Mouse (Mus musculus): Measurements from ENCODE around the gene Esr1. TPM values are rescaled to one million over a fixed set of nuclear protein-coding genes. Genes with fewer than 3 reads are reported as not detected.

Esr1 gene
- polyA plus RNA-seq, 1 experiment, result 0.90 TPM

DNA sequence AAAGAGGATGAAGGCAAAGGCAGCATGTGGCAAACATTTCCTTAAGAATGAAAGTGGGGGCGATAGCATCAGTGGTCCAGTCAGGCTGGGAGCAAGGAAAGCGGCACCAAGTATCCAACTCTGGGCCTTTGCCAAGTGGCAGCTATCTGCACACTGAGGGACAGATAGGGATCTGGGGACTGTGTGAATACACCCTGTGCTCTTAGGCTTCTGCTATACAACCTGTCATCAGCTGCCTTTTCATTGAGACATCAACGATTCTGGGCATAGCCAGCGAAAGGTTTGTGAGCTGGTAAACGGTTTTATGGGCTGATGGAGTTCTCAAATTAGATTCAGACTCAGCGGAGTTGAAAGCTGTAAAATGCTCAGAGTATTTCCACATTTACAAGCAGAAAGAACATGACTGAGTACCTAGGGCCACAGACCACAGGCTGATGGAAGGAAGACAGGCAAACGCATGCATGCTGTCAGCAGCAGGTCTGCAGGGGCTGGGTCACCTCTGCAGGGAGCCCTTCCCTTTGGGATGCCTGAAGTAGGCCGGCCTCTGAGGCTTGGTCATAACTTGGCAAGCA, 397.5 kb downstream of the Esr1 start:
- WGBS, result 78% methylated on average over 8 of the region's 8 CpGs
- no peaks in the 10 kb centered on the region for H3K27me3 ChIP-seq (ENCODE audit: control insufficient read depth, insufficient read depth, low read length)
- H3K27ac ChIP-seq (ENCODE audit: insufficient read depth, low read depth, low read length), result no peak overlapping the region
- H3K4me3 ChIP-seq (ENCODE audit: low read depth, low read length), result no peak overlapping the region
- H3K36me3 ChIP-seq (ENCODE audit: control insufficient read depth, insufficient read depth, low read length), result no peaks in the 10 kb centered on the region
- TF ChIP-seq POLR2A (IDR thresholded peaks at IDR 0.05; ENCODE audit: low read depth, low read length), result no peak
- no peak for TF ChIP-seq CTCF (IDR thresholded peaks at IDR 0.05; ENCODE audit: extremely low read depth, insufficient read length, insufficient replicate concordance, low read depth, low read length)
- no peaks in the 10 kb centered on the region for H3K4me1 ChIP-seq (ENCODE audit: control insufficient read depth, insufficient read depth, insufficient read length, low read length)

DNA sequence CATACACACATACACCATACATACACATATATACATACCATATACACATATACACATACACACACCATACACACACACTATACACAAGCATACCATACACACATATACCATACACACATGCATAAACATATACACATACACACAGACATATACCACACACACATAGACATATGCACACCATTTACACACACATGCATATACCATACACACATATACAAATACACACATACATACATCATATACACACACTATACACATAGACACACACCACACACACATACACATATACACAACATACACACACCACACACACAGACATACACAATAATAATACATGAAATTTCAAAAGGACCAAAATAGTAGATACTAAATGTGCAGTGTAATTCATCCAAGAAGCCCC, 400.6 kb downstream of the Esr1 start:
- H3K36me3 ChIP-seq (ENCODE audit: control insufficient read depth, insufficient read depth, low read length), result no peaks in the 10 kb centered on the region
- no peak overlapping the region for H3K27ac ChIP-seq (ENCODE audit: insufficient read depth, low read depth, low read length)
- no peaks in the 10 kb centered on the region for H3K4me1 ChIP-seq (ENCODE audit: control insufficient read depth, insufficient read depth, insufficient read length, low read length)
- no peak overlapping the region for H3K4me3 ChIP-seq (ENCODE audit: low read depth, low read length)
- H3K27me3 ChIP-seq (ENCODE audit: control insufficient read depth, insufficient read depth, low read length), result no peaks in the 10 kb centered on the region
- TF ChIP-seq CTCF (IDR thresholded peaks at IDR 0.05; ENCODE audit: extremely low read depth, insufficient read length, insufficient replicate concordance, low read depth, low read length), result no peak
- TF ChIP-seq POLR2A (IDR thresholded peaks at IDR 0.05; ENCODE audit: low read depth, low read length), result no peak

DNA sequence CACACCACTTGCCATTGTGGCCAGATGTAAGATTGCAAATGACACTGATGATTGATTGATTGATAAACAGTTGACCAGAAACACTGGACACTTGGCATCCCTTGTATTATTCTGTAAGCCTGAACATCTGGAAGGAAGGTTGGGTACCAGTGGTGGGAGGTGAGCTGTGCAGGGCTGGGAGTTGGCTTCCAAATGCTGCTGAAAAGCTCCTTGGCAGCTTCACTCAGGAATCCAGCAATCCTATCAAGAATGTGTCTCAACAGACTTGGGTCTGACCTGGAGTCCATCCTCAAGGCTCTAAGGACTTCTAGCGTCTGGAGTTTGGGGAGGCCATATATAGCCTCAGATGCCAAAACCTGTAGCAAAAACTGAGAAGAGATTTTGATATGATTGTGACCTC, 403.6 kb downstream of the Esr1 start:
- no peaks in the 10 kb centered on the region for H3K27me3 ChIP-seq (ENCODE audit: control insufficient read depth, insufficient read depth, low read length)
- no peak overlapping the region for H3K4me3 ChIP-seq (ENCODE audit: low read depth, low read length)
- no peaks in the 10 kb centered on the region for H3K36me3 ChIP-seq (ENCODE audit: control insufficient read depth, insufficient read depth, low read length)
- H3K27ac ChIP-seq (ENCODE audit: insufficient read depth, low read depth, low read length), result no peak overlapping the region
- WGBS, result 62% methylated on average over 1 of the region's 1 CpGs
- no peak for TF ChIP-seq CTCF (IDR thresholded peaks at IDR 0.05; ENCODE audit: extremely low read depth, insufficient read length, insufficient replicate concordance, low read depth, low read length)
- TF ChIP-seq POLR2A (IDR thresholded peaks at IDR 0.05; ENCODE audit: low read depth, low read length), result no peak
- H3K4me1 ChIP-seq (ENCODE audit: control insufficient read depth, insufficient read depth, insufficient read length, low read length), result no peaks in the 10 kb centered on the region

DNA sequence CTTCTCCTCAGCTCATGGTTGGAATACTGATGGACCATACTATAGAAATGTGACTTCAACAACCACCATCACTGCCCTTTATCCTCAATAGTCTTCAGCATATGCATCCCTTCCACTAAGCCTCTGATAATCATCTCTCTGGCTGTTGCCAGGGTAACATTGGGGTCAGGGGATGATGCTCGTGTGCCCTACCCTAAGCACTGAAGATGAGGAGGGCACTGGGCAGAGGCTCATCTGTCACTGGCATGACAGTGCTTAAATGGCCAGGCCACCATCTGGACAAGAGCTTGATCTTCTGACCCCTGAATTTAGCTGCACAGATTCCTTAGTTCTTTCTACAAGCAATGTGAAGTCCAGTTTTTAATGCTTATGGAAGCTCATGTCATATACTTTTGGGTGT, 405.8 kb downstream of the Esr1 start:
- Histone ChIP-seq H3K27me3 (ENCODE audit: control insufficient read depth, insufficient read depth, low read length) (no peaks in the 10 kb centered on the region), H3K4me3 (ENCODE audit: low read depth, low read length) (no peak overlapping the region), H3K36me3 (ENCODE audit: control insufficient read depth, insufficient read depth, low read length) (no peaks in the 10 kb centered on the region), H3K27ac (ENCODE audit: insufficient read depth, low read depth, low read length) (no peak overlapping the region), H3K4me1 (ENCODE audit: control insufficient read depth, insufficient read depth, insufficient read length, low read length) (no peaks in the 10 kb centered on the region)
- TF ChIP-seq POLR2A (IDR thresholded peaks at IDR 0.05; ENCODE audit: low read depth, low read length), result no peak
- no peak for TF ChIP-seq CTCF (IDR thresholded peaks at IDR 0.05; ENCODE audit: extremely low read depth, insufficient read length, insufficient replicate concordance, low read depth, low read length)
- 66% methylated on average over 1 of the region's 1 CpGs for WGBS

DNA sequence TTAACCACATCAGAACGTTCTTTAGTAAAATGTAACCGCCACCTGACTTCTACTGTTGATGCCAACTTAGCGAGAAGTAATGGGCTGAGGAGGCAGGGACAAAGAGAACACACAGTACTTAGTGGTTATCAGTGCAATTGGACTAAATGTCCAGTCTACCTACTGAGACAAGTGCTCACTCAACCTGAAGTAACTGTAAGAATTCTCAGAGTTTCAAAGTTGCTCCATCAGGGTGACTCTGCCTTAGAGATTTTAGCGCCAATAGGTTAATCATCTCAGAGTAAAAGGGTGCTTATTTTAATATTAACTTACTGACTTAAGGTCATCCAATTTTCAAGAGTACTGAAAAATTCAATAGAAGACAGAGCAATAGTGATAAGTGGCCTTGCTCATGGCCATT, 414.5 kb downstream of the Esr1 start:
- Histone ChIP-seq H3K27ac (ENCODE audit: insufficient read depth, low read depth, low read length) (no peak overlapping the region), H3K36me3 (ENCODE audit: control insufficient read depth, insufficient read depth, low read length) (0 out of 2 replicates have a peak, but pooled peaks cover 2% of the 10 kb centered on the region), H3K4me1 (ENCODE audit: control insufficient read depth, insufficient read depth, insufficient read length, low read length) (no peaks in the 10 kb centered on the region), H3K4me3 (ENCODE audit: low read depth, low read length) (no peak overlapping the region), H3K27me3 (ENCODE audit: control insufficient read depth, insufficient read depth, low read length) (no peaks in the 10 kb centered on the region)
- 92% methylated on average over 4 of the region's 4 CpGs for WGBS
- no peak for TF ChIP-seq CTCF (IDR thresholded peaks at IDR 0.05; ENCODE audit: extremely low read depth, insufficient read length, insufficient replicate concordance, low read depth, low read length)
- no peak for TF ChIP-seq POLR2A (IDR thresholded peaks at IDR 0.05; ENCODE audit: low read depth, low read length)

DNA sequence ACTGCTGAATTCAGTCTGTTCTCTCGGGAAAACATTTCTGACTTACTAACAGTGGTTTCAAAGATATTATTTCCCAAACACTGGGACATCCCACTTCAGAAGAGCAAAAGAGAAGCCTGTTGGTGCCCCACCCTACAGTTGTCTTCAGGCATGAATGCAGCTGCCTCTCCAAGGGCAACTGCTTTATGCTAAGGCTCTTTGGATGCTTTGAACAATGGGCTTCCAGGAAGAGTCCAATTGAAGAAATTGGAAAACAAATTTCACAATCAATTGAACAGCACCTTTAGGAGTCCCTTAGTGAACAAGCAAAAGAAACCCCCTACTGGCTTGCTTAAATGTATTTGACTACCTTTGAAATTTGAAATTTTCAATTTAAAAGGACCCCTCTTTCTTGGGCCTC, 415.8 kb downstream of the Esr1 start:
- H3K36me3 ChIP-seq (ENCODE audit: control insufficient read depth, insufficient read depth, low read length), result 0 out of 2 replicates have a peak, but pooled peaks cover 2% of the 10 kb centered on the region
- H3K27ac ChIP-seq (ENCODE audit: insufficient read depth, low read depth, low read length), result no peak overlapping the region
- 92% methylated on average over 1 of the region's 1 CpGs for WGBS
- H3K27me3 ChIP-seq (ENCODE audit: control insufficient read depth, insufficient read depth, low read length), result no peaks in the 10 kb centered on the region
- no peaks in the 10 kb centered on the region for H3K4me1 ChIP-seq (ENCODE audit: control insufficient read depth, insufficient read depth, insufficient read length, low read length)
- TF ChIP-seq POLR2A (IDR thresholded peaks at IDR 0.05; ENCODE audit: low read depth, low read length) (no peak), CTCF (IDR thresholded peaks at IDR 0.05; ENCODE audit: extremely low read depth, insufficient read length, insufficient replicate concordance, low read depth, low read length) (no peak)
- H3K4me3 ChIP-seq (ENCODE audit: low read depth, low read length), result no peak overlapping the region

DNA sequence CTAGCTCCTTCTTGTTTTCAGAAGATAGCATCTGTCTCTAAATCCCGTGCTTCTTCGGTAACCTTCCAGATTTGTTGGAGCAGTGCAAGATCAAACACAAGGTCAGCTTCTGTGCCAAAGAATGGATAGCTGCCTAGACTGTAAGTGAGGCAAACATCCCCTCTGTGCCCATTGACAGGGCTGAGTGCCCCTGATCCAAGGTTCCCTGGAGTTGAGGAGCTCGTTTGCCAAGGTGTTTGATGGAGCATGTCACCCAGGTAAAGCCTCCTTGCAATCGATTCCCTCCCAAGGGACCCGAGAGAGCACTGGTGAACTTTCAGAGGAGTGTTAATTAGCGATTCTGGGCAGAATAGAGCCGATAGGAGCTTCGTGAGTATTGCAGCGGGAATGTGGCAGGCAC, 416.9 kb downstream of the Esr1 start:
- Histone ChIP-seq H3K4me3 (ENCODE audit: low read depth, low read length) (no peak overlapping the region), H3K27ac (ENCODE audit: insufficient read depth, low read depth, low read length) (no peak overlapping the region), H3K36me3 (ENCODE audit: control insufficient read depth, insufficient read depth, low read length) (peaks cover 2% of the 10 kb centered on the region; the same call in 1 of the 2 replicates), H3K4me1 (ENCODE audit: control insufficient read depth, insufficient read depth, insufficient read length, low read length) (no peaks in the 10 kb centered on the region), H3K27me3 (ENCODE audit: control insufficient read depth, insufficient read depth, low read length) (no peaks in the 10 kb centered on the region)
- 81% methylated on average over 9 of the region's 9 CpGs for WGBS
- TF ChIP-seq CTCF (IDR thresholded peaks at IDR 0.05; ENCODE audit: extremely low read depth, insufficient read length, insufficient replicate concordance, low read depth, low read length), result no peak

Measured in small intestine, adult 2 months (tissue).